Mouse (Mus musculus): Measurements from ENCODE around the gene Fam186b. TPM values are rescaled to one million over a fixed set of nuclear protein-coding genes. Genes with fewer than 3 reads are reported as not detected.

The Fam186b gene
- 0.01 TPM in 1 of 2 replicates, not detected in the other for polyA plus RNA-seq (2012; rRNA removed)

DNA sequence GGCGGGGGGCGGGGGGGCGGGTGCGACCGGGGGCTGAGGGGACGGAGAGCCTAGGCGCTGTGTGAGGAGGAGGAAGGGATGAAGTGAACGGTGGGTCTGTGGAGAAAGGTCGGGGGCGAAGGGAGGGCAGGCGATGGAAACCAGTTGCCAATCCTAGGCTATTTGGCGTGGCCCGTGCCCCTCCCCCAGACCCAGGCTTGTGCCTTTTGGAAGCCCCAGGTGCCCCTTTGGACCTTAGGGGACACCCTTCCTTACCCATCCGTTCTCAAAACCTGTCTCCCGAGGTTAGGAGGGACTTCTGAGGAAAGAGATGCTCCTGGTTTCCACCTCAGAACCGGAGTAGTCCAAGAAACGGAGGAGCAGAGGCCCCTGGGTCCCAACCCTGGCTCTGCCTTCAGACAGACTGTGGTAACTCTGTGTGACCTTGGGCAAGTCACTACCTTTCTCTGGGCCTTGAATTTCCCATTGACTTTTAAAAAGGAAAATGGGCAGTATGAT lies at the start of gene Fam186b:
Gene Fam186b (minus strand): TSS at position 405 of the 498 bp plus-strand sequence.

DNA sequence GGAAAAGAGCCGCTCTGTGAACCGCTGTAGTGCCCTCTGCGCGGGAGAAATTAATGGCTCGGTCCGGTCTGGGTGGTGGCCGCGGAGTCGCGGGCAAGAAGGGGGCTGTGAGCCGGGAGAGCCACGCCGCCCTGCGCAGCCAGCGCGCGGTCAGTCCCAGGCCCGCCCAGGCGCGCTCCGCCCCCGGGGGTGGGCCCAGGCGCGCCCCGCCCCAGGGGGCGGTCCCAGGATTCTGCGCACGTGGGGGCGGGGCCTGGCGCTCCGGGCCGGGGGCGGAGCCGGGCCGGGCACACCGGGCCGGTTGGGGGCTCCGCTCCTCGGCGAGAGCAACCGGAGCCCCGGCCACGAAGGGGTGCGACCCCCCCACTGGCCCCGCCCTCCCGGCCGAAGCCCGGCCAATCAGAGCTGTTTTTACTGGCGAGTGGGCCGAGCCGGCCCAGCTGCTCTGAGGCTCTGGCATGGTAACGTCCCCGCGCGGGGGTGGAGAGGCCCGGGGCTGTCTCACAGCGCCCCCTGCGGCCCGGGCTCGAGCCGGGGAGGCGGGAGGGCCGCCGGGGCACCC lies 794 bp downstream of the Fam186b start, which contains the start of gene Prpf40b:
Gene Prpf40b (plus strand): TSS at position 275 of the 562 bp plus-strand sequence.

DNA sequence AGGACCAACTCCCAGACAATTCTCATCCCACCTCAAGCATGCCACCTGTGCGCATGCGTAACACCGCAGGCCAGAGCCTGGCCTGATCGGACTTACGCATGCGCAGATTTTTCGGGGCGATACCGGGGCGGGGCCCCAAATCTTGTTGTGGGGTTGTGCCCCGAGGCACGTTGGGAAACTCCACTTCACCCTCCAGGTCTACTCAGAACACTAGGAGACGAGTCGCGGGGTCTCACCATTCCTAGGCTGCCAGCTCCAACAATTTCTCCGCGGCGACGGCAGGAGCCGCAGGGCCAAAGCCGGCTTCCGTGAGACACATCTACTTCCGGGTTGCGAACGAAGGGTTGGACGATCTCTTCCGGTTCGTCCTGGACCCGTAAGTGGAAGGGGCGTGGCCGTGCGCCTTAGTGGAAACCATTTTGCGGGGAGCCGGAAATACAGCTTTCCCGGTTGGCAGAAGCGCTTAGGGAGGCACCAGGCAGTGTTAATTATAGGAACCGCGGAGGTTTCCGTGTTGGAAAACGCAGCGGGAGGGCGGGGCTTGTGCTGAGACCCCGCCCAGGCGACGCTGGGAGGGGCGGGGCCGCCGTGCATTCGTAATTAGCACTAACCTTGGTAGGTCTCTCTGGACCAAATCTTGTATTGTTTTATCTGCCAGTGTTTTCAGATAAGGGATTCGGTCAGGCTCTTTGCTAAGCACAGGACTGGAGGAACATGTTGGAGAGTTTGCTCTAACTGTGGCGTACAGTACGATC lies 43.9 kb downstream of the Fam186b start, which contains the start of gene Mcrs1:
Gene Mcrs1 (minus strand): TSS at position 336 of the 755 bp plus-strand sequence.

DNA sequence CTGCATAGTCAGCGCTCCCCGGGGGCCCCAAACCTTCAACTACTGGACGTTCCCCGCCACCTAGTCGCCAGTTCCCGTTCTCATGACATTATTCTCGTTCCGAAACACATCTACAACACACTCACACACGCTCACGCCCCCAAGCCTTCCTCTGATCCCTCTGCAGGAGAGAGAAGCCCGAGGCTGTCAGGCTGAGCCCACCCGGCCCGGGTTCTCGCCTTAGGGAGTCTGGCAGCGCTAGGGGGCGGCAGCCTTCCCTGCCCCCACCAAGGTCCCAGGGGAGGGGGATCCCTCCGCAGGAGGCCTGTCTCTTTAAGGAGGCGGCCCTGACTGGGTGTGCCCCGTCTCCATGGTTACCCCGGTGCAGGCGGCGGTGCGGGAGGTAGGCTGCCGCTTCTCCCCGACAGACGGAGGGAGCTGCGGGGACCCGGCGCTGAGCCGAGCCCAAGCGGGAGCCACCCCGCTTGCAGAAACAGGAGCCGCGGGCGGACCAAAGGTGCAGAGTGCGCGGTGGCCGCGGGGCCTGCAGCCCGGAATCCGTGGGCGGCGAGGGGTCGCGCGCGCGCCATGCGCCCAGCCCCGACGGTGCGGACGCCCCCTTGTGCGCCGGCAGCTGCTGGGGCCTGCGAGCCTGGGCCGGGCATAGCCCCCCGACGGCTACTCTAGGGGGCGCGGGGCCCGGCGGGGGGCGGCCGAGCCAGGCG lies 71.3 kb downstream of the Fam186b start, which contains the start of gene Kcnh3:
Gene Kcnh3 (plus strand): TSS at position 654 of the 704 bp plus-strand sequence.

Other genes with a start within 250 kb of the Fam186b start
- gene Prph, start 240.7 kb downstream of the Fam186b start, polyA plus RNA-seq (2012; rRNA removed) = 0.70 and 0.71 TPM in 2 replicates
- gene Troap, start 221.3 kb downstream of the Fam186b start, polyA plus RNA-seq (2012; rRNA removed) = 12.8 and 16.0 TPM in 2 replicates
- gene C1ql4, start 208.1 kb downstream of the Fam186b start, polyA plus RNA-seq (2012; rRNA removed) = 0.01 and 0.02 TPM in 2 replicates
- 10.2 and 13.2 TPM in 2 replicates for gene Dnajc22, start 202.7 kb downstream of the Fam186b start, polyA plus RNA-seq (2012; rRNA removed)
- 7.0 and 8.0 TPM in 2 replicates for gene Spats2, start 170.0 kb downstream of the Fam186b start, polyA plus RNA-seq (2012; rRNA removed)
- gene Kcnh3, start 71.0 kb downstream of the Fam186b start, polyA plus RNA-seq (2012; rRNA removed) = 0.09 and 0.16 TPM in 2 replicates
- gene Mcrs1, start 43.9 kb downstream of the Fam186b start, polyA plus RNA-seq (2012; rRNA removed) = 23.9 and 27.0 TPM in 2 replicates
- gene Prpf40b, start 801 bp downstream of the Fam186b start, polyA plus RNA-seq (2012; rRNA removed) = 8.8 and 9.9 TPM in 2 replicates
- gene Fmnl3, start 74.6 kb upstream of the Fam186b start, polyA plus RNA-seq (2012; rRNA removed) = 3.6 and 4.1 TPM in 2 replicates
- 90.8 and 111 TPM in 2 replicates for gene Tmbim6, start 97.0 kb upstream of the Fam186b start, polyA plus RNA-seq (2012; rRNA removed)
- gene Nckap5l, start 161.9 kb upstream of the Fam186b start, polyA plus RNA-seq (2012; rRNA removed) = 0.70 and 0.80 TPM in 2 replicates
- gene Bcdin3d, start 178.8 kb upstream of the Fam186b start, polyA plus RNA-seq (2012; rRNA removed) = 2.8 and 3.0 TPM in 2 replicates
- gene Faim2, start 232.3 kb upstream of the Fam186b start, polyA plus RNA-seq (2012; rRNA removed) = 0.02 TPM in 1 of 2 replicates, not detected in the other